In genomic region chr6:18031509-18032010, GRCm38 (mm10) we compare ENCODE assay signal across 8 mouse cellular contexts. TPM values are rescaled to one million over a fixed set of nuclear protein-coding genes. Genes with fewer than 3 reads are reported as not detected.
A peak's percentile ranks its signal among the peaks of the same experiment; 100 is the strongest.
DNase-seq lines count a peak whose midpoint lies in the region; ATAC-seq and TF ChIP-seq lines count a peak whose summit lies in the region.

No protein-coding gene starts in this region.

- TF ChIP-seq POLR2A in olfactory bulb, adult 2 months (IDR thresholded peaks at IDR 0.05; ENCODE audit: insufficient read depth, low read depth, low read length): no peak

- H3K9ac ChIP-seq in forebrain, embryonic 14.5 days (ENCODE audit: low read length): peak overlapping the region; percentile 43
- H3K9ac ChIP-seq in lung, embryonic 15.5 days: no peak overlapping the region

- intact Hi-C loops in heart, postnatal 14 days (cut with DNase I): no loop called here

- under 1% methylated on average over 27 of the region's 29 CpGs for WGBS in forebrain, embryonic 14.5 days
- WGBS in lung, embryonic 15.5 days: under 1% methylated on average over 24 of the region's 29 CpGs
- WGBS in olfactory bulb, adult 2 months: 1% methylated on average over 28 of the region's 29 CpGs

- no peaks in the 10 kb centered on the region for H3K36me3 ChIP-seq in forebrain, embryonic 14.5 days (ENCODE audit: control insufficient read depth, insufficient read depth, low read length)
- H3K36me3 ChIP-seq in lung, embryonic 15.5 days: no peaks in the 10 kb centered on the region

- peaks cover 4% of the 10 kb centered on the region; the same call in 1 of the 2 replicates for H3K4me1 ChIP-seq in forebrain, embryonic 14.5 days (ENCODE audit: control insufficient read depth, insufficient read depth, low read length)
- H3K4me1 ChIP-seq in lung, embryonic 15.5 days: peaks cover 12% of the 10 kb centered on the region
- peaks cover 18% of the 10 kb centered on the region for H3K4me1 ChIP-seq in olfactory bulb, adult 2 months (ENCODE audit: control insufficient read depth, insufficient read depth, low read length)

- peak overlapping the region; percentile 41 for H3K4me3 ChIP-seq in forebrain, embryonic 14.5 days (ENCODE audit: low read depth, low read length)
- H3K4me3 ChIP-seq in lung, embryonic 15.5 days: peak overlapping the region; percentile 52
- peak overlapping the region; percentile 39 for H3K4me3 ChIP-seq in olfactory bulb, adult 2 months (ENCODE audit: insufficient read depth, low read depth, low read length)

- H3K4me2 ChIP-seq in forebrain, embryonic 14.5 days (ENCODE audit: low read length): peak overlapping the region; percentile 87
- H3K4me2 ChIP-seq in lung, embryonic 15.5 days: peak overlapping the region; percentile 81

- peak; percentile 54 to 63 for DNase-seq in cerebellum, postnatal 14 days
- DNase-seq in cerebellum, adult 11 months: no peak
- peak; percentile 54 for DNase-seq in forebrain, embryonic 14.5 days (ENCODE audit: low spot score)
- peak; percentile 65 for DNase-seq in heart, postnatal 14 days
- DNase-seq in kidney, postnatal 25 days: peak; percentile 73 to 84

- no peak for TF ChIP-seq CTCF in olfactory bulb, adult 2 months (IDR thresholded peaks at IDR 0.05; ENCODE audit: insufficient read depth, low read depth, low read length)

- peaks cover 29% of the 10 kb centered on the region for H3K27me3 ChIP-seq in forebrain, embryonic 14.5 days (replicated peaks; ENCODE audit: control insufficient read depth, insufficient read depth, low read length)
- H3K27me3 ChIP-seq in lung, embryonic 15.5 days: peaks cover 45% of the 10 kb centered on the region

- H3K9me3 ChIP-seq in forebrain, embryonic 14.5 days (replicated peaks; ENCODE audit: control insufficient read depth, low read length): no peaks in the 10 kb centered on the region
- no peaks in the 10 kb centered on the region for H3K9me3 ChIP-seq in lung, embryonic 15.5 days

- peak; percentile 63 for ATAC-seq in forebrain, embryonic 14.5 days
- ATAC-seq in lung, embryonic 15.5 days (ENCODE audit: borderline replicate concordance, extremely low read depth, low FRiP score, low TSS enrichment): peak; percentile 93
- ATAC-seq in CD4-positive, CD25-positive, alpha-beta regulatory T cell, adult 4 months: no peak

- no peak overlapping the region for H3K27ac ChIP-seq in forebrain, embryonic 14.5 days (ENCODE audit: low read depth, low read length)
- H3K27ac ChIP-seq in lung, embryonic 15.5 days: peak overlapping the region; percentile 84
- H3K27ac ChIP-seq in olfactory bulb, adult 2 months (ENCODE audit: insufficient read depth, low read depth, low read length): no peak overlapping the region

RNA-seq across cellular contexts. Expression of gene Wnt2, which starts 1.2 kb away (rescaled TPM):
- 0.09 TPM in 1 of 2 replicates, not detected in the other for polyA plus RNA-seq in forebrain, embryonic 14.5 days (2014; fragmentation: Nextera tagmentation; extraction: Ambion mirVana)
- total RNA-seq in heart, postnatal 14 days (2021): 1 to 10 TPM; 1.1 to 1.2 TPM
- 79.4 and 86.0 TPM in 2 replicates for polyA plus RNA-seq in lung, embryonic 15.5 days (2015; fragmentation: Nextera tagmentation; extraction: Ambion mirVana)
- polyA plus RNA-seq in olfactory bulb, adult 2 months (2012; ENCODE audit: insufficient read depth, insufficient read length, low replicate concordance, missing spikeins): not detected in 2 replicates
- polyA plus RNA-seq in CD4-positive, CD25-positive, alpha-beta regulatory T cell, adult 4 months (2017; shearing (Covaris generic)): not detected

Comparison
In these comparisons a context has a peak if more than half of its experiments do, and no peak if none do; other contexts are left out.
1. RNA of gene Wnt2, which starts 1.2 kb away (polyA plus RNA-seq): 79.4 to 86.0 TPM in lung, embryonic 15.5 days; 0.09 TPM in forebrain, embryonic 14.5 days, not detected in olfactory bulb, adult 2 months and not detected in CD4-positive, CD25-positive, alpha-beta regulatory T cell, adult 4 months; every median in the first group is over 10 times any median in the second.
2. Peak in every context shown above with its lines, with median percentiles within 50 percentile points of each other: H3K4me3 ChIP-seq.